Mouse (Mus musculus): ENCODE data around the gene Clca3a1. TPM values are rescaled to one million over a fixed set of nuclear protein-coding genes. Genes with fewer than 3 reads are reported as not detected.
"Not testable (repeated sequence)": the region's sequence is repeated elsewhere in the genome, so short reads cannot be mapped to it uniquely, and the experiment has no call there.

Clca3a1 gene
- polyA plus RNA-seq (2015; fragmentation: Nextera tagmentation; extraction: Ambion mirVana): 3.9 and 4.2 TPM in 2 replicates

DNA sequence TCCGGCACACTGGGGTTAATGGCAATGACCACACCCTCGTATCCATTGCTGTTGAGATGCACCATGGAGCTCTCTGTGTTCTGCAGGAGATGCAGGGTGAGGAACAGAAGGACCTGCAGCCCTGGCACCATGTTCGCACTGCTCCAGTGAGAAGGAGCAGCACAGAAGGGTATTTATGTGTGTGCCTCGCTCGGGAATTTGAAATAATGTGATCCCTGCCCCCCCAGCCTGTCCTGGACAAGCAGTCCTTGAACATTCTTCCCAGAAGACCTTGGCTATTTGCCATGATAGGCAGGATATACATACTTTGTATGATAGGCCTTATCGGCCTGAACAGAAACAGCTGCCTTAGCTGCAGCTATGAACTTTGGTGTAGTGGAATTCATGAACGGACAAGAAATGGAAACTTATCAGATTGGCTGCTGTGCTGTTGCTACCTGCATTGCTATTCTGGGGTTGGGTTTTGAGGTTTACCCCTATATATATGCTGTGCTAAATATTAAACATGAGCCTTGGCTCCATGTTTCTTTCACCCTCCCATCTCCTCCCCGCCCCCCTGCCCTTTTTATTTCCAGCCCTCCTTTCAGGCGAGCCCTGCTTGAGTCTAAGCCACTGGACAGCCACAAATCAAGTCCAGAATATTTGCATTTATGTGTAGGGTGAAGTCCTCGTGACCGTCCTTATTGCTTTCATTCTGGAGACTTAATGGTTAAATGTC, at the start of gene Clca3a1:
Gene Clca3a1, minus strand, starts transcription at position 386 of the 718 bp plus-strand sequence.
- H3K4me3 ChIP-seq (replicated peaks): peak within 1 kb of the TSS; percentile 17; the same call in 1 of the 2 replicates

DNA sequence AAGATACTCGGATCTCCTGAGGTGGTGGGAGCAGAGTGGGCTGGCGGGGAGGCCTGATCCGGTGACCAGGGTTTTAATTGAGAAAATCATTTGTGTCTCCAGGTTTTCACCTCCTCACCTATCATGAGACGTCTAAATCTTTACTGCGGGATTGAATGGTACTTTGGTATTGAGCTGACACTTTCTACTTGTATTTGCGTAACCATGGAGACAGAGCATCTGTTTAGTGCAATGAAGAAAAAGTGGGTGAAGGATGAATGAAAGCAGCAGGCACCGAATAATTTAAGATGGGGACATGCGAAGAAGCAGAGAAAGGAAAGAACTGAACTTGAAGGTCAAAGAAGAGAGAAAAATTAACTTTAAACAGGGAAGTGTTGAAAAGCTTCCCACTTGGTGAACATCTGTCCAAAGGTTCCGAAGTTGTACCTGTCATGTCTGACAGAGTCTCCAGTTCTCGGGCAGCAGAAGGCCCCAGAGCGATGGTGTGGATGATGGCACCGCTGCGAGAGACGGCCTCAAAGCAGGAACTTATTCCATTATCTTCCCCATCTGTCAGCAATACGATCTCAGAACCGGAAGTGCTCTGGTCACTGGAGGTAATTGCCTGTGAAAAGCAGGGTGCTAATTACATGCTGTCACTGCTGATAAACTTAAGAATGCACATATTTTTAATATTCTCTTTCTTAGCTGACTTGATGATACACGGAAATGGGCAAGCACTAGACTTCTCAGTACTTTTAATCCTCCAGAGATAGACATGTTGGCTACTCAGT, 47.6 kb upstream of the Clca3a1 start:
- not testable (repeated sequence) for H3K27me3 ChIP-seq; H3K9ac ChIP-seq; H3K4me2 ChIP-seq; H3K36me3 ChIP-seq (replicated peaks); ATAC-seq (ENCODE audit: insufficient read depth); H3K9me3 ChIP-seq (replicated peaks); H3K27ac ChIP-seq (replicated peaks); H3K4me3 ChIP-seq (replicated peaks); H3K4me1 ChIP-seq (replicated peaks)
- WGBS (ENCODE audit: insufficient replicate concordance): 51% methylated on average over 16 of the region's 17 CpGs

More for the DNA sequence above, at the start of gene Clca3a1:
- Histone ChIP-seq H3K36me3 (replicated peaks) (no peaks in the 10 kb centered on the region), H3K9me3 (replicated peaks) (no peaks in the 10 kb centered on the region), H3K27me3 (no peaks in the 10 kb centered on the region), H3K27ac (replicated peaks) (0 out of 2 replicates have a peak within 1 kb of the TSS, but pooled peaks have one; percentile 45), H3K4me2 (peak within 1 kb of the TSS; percentile 38), H3K4me1 (replicated peaks) (peaks cover 10% of the 10 kb centered on the region), H3K9ac (no peak within 1 kb of the TSS)
- peak; percentile 86 for ATAC-seq (ENCODE audit: insufficient read depth)
- 40% methylated on average over 10 of the region's 11 CpGs for WGBS (ENCODE audit: insufficient replicate concordance)

- not testable (repeated sequence) for H3K4me2 ChIP-seq; H3K36me3 ChIP-seq (replicated peaks); H3K9me3 ChIP-seq (replicated peaks); H3K27ac ChIP-seq (replicated peaks); H3K9ac ChIP-seq; H3K4me3 ChIP-seq (replicated peaks); H3K4me1 ChIP-seq (replicated peaks); ATAC-seq (ENCODE audit: insufficient read depth); H3K27me3 ChIP-seq
- 59% methylated on average over 2 of the region's 2 CpGs for WGBS (ENCODE audit: insufficient replicate concordance)
Measured at GRCm38 (mm10) chr3:144806626-144807025, 45.8 kb upstream of the Clca3a1 start.

- Histone ChIP-seq H3K27ac (replicated peaks) (no peak overlapping the region), H3K27me3 (no peaks in the 10 kb centered on the region), H3K9ac (no peak overlapping the region), H3K36me3 (replicated peaks) (no peaks in the 10 kb centered on the region), H3K4me1 (replicated peaks) (no peaks in the 10 kb centered on the region), H3K4me3 (replicated peaks) (no peak overlapping the region), H3K9me3 (replicated peaks) (no peaks in the 10 kb centered on the region), H3K4me2 (no peak overlapping the region)
- ATAC-seq (ENCODE audit: insufficient read depth): no peak
- WGBS (ENCODE audit: insufficient replicate concordance): 23% methylated on average over 8 of the region's 8 CpGs
Measured at GRCm38 (mm10) chr3:144801861-144802260, 41.1 kb upstream of the Clca3a1 start.

- Histone ChIP-seq H3K4me1 (replicated peaks) (no peaks in the 10 kb centered on the region), H3K36me3 (replicated peaks) (no peaks in the 10 kb centered on the region), H3K4me2 (peak overlapping the region; percentile 25), H3K27ac (replicated peaks) (no peak overlapping the region), H3K9ac (no peak overlapping the region), H3K27me3 (no peaks in the 10 kb centered on the region), H3K9me3 (replicated peaks) (no peaks in the 10 kb centered on the region), H3K4me3 (replicated peaks) (no peak overlapping the region)
- 53% methylated on average over 11 of the region's 11 CpGs for WGBS (ENCODE audit: insufficient replicate concordance)
- ATAC-seq (ENCODE audit: insufficient read depth): no peak
Measured at GRCm38 (mm10) chr3:144785181-144786148, 24.7 kb upstream of the Clca3a1 start.

DNA sequence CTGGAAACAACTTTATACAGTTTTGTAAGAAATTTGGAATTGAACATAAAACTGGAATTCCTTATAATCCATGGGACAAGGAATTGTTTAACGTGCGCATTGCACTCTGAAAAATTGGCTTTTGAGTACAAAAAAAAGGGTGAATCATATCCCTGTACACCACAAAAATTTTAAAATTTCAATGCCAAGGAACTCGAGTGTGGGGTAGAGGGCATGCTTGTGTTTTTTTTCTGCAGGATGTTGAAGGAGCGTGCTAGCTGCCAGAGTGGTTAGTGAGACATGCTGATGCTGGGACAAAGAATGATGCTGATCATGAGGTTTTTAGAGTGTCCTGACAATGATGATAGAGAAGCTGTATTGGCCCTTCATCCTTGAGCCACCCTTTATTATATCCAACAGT, 4.4 kb upstream of the Clca3a1 start:
- Histone ChIP-seq H3K36me3 (replicated peaks) (no peaks in the 10 kb centered on the region), H3K9me3 (replicated peaks) (no peaks in the 10 kb centered on the region), H3K27me3 (no peaks in the 10 kb centered on the region), H3K4me3 (replicated peaks) (no peak overlapping the region), H3K27ac (replicated peaks) (no peak overlapping the region), H3K4me1 (replicated peaks) (peaks cover 10% of the 10 kb centered on the region), H3K9ac (no peak overlapping the region), H3K4me2 (no peak overlapping the region)
- ATAC-seq (ENCODE audit: insufficient read depth): no peak
- 72% methylated on average over 4 of the region's 4 CpGs for WGBS (ENCODE audit: insufficient replicate concordance)

DNA sequence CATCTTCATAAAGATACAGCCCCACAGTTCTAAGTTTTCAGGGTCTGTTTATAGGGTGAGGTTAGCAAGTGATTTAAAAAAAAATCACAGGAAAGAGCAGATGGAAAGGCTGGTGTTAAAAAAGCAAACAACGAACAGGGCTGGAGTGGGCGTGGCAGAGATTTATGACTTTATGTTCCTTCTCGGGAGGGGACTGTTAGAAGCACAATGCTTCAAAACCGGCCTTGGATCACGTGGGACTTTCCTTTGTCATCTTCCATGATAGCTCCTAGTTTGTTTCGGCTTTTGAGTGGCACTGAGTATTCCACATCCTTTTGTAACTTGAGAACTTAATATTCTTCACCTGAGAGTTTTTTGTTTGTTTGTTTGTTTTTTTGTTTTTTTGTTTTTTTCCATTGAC, 677 bp upstream of the Clca3a1 start:
- Histone ChIP-seq H3K27ac (replicated peaks) (no peak overlapping the region), H3K4me1 (replicated peaks) (peaks cover 10% of the 10 kb centered on the region), H3K9ac (no peak overlapping the region), H3K27me3 (no peaks in the 10 kb centered on the region), H3K36me3 (replicated peaks) (no peaks in the 10 kb centered on the region), H3K4me2 (peak overlapping the region; percentile 38; the same call in 1 of the 2 replicates), H3K4me3 (replicated peaks) (no peak overlapping the region), H3K9me3 (replicated peaks) (no peaks in the 10 kb centered on the region)
- WGBS (ENCODE audit: insufficient replicate concordance): 30% methylated on average over 6 of the region's 6 CpGs
- no peak for ATAC-seq (ENCODE audit: insufficient read depth)

GRCm38 (mm10) chr3:144759719-144760118, 1.1 kb downstream of the Clca3a1 start:
- WGBS (ENCODE audit: insufficient replicate concordance): 62% methylated on average over 3 of the region's 3 CpGs
- Histone ChIP-seq H3K9ac (no peak overlapping the region), H3K36me3 (replicated peaks) (no peaks in the 10 kb centered on the region), H3K4me2 (no peak overlapping the region), H3K27me3 (no peaks in the 10 kb centered on the region), H3K4me3 (replicated peaks) (no peak overlapping the region), H3K4me1 (replicated peaks) (peaks cover 10% of the 10 kb centered on the region), H3K27ac (replicated peaks) (no peak overlapping the region), H3K9me3 (replicated peaks) (no peaks in the 10 kb centered on the region)
- no peak for ATAC-seq (ENCODE audit: insufficient read depth)

DNA sequence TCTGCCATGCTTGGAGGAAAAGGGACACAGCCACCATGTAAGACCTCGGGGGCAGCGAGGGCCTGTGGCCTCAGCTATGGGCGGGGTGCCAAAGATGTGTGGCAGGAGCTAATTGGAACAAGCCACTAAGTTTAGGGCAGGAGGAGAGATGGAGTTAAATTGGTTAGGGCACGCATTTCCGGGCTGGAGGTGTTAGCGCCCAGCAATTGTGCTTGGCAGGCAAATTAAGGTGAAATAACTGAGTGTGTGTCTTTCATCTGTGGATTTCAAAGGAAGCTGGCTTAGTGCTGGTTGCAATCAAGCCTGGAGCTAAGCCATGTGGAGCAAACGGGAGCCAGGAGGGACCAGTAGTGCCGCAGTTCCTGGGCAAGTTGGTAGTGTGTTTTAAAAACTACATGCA, 4.7 kb downstream of the Clca3a1 start:
- H3K27ac ChIP-seq (replicated peaks); H3K27me3 ChIP-seq; H3K9ac ChIP-seq; H3K36me3 ChIP-seq (replicated peaks); H3K4me1 ChIP-seq (replicated peaks); H3K4me2 ChIP-seq; H3K4me3 ChIP-seq (replicated peaks); ATAC-seq (ENCODE audit: insufficient read depth); H3K9me3 ChIP-seq (replicated peaks): not testable (repeated sequence)
- WGBS (ENCODE audit: insufficient replicate concordance): 68% methylated on average over 8 of the region's 8 CpGs

DNA sequence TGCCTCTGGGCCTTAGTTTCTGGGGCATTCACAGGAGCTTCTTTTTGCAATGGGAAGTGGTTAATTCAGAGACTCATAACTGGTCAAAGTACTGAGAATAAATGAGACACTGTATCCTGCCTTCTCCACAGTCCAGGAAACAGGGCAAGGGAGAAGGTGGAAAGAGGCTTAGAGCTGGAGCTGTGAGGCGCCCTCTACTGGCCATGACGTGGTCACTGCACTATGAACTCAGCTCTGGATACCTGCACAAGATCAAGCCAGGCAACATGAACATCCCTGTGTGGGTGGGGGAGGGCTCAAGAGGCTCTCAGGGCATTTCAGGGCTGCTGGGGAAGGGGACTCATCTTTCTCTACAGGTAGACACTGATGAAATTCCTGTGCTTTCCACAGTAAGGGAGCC, 7.7 kb downstream of the Clca3a1 start:
- Histone ChIP-seq H3K9ac (no peak overlapping the region), H3K27me3 (no peaks in the 10 kb centered on the region), H3K4me2 (no peak overlapping the region), H3K9me3 (replicated peaks) (no peaks in the 10 kb centered on the region), H3K36me3 (replicated peaks) (no peaks in the 10 kb centered on the region), H3K4me3 (replicated peaks) (no peak overlapping the region), H3K4me1 (replicated peaks) (no peaks in the 10 kb centered on the region), H3K27ac (replicated peaks) (no peak overlapping the region)
- ATAC-seq (ENCODE audit: insufficient read depth): no peak
- WGBS (ENCODE audit: insufficient replicate concordance): 3% methylated on average over 2 of the region's 2 CpGs
